Mouse (Mus musculus): ENCODE data around the gene Rpp25. TPM values are rescaled to one million over a fixed set of nuclear protein-coding genes. Genes with fewer than 3 reads are reported as not detected.

Rpp25 gene
- 2.2 and 2.9 TPM in 2 replicates for polyA plus RNA-seq (2015; fragmentation: Nextera tagmentation; extraction: Ambion mirVana)

- no peaks in the 10 kb centered on the region for H3K9me3 ChIP-seq
- WGBS: 1% methylated on average over 46 of the region's 46 CpGs
- ATAC-seq (ENCODE audit: borderline replicate concordance, extremely low read depth, low FRiP score, low TSS enrichment): peak; percentile 78
- peak within 1 kb of the TSS; percentile 84 for H3K4me2 ChIP-seq
- H3K9ac ChIP-seq: peak within 1 kb of the TSS; percentile 2; the same call in 1 of the 2 replicates
- peaks cover 34% of the 10 kb centered on the region for H3K4me1 ChIP-seq
- no peak within 1 kb of the TSS for H3K27ac ChIP-seq
- no peaks in the 10 kb centered on the region for H3K36me3 ChIP-seq
- H3K4me3 ChIP-seq: peak within 1 kb of the TSS; percentile 43
- H3K27me3 ChIP-seq: peaks cover 74% of the 10 kb centered on the region
These were observed at the start of gene Rpp25 for GRCm38 (mm10) chr9:57503622-57504380. TSS of gene Rpp25 (plus strand) at chr9:57504026.

DNA sequence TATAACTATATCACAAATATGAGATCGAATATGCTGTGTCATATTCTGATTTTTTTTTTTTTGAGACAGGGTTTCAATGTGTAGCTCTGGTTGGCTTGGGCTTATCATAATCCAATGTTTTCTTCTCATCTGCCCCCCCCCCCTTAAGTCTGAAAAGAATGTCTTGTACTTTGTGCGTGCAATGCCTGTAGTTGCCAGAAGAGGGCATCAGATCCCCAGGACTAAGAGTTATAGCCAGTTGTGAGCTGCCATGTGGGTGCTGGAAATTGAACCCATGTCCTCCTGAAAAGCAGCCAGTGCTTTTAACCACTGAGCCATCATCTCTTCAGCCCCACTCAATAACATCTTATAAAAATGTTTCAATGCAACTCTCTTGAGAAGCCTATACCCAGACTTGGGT is 44.1 kb upstream of the Rpp25 start:
- Histone ChIP-seq H3K4me1 (no peaks in the 10 kb centered on the region), H3K27me3 (no peaks in the 10 kb centered on the region), H3K36me3 (no peaks in the 10 kb centered on the region)

GRCm38 (mm10) chr9:57462866-57463265 is 41.0 kb upstream of the Rpp25 start:
- peaks cover 7% of the 10 kb centered on the region for H3K27me3 ChIP-seq
- H3K9ac ChIP-seq: no peak overlapping the region
- H3K4me1 ChIP-seq: peaks cover 9% of the 10 kb centered on the region
- no peak overlapping the region for H3K27ac ChIP-seq
- H3K9me3 ChIP-seq: no peaks in the 10 kb centered on the region
- H3K36me3 ChIP-seq: no peaks in the 10 kb centered on the region
- no peak for ATAC-seq (ENCODE audit: borderline replicate concordance, extremely low read depth, low FRiP score, low TSS enrichment)
- H3K4me3 ChIP-seq: no peak overlapping the region
- no peak overlapping the region for H3K4me2 ChIP-seq
- WGBS: 73% methylated on average over 6 of the region's 6 CpGs

More for the DNA sequence above, 44.1 kb upstream of the Rpp25 start:
- H3K27ac ChIP-seq: no peak overlapping the region
- no peaks in the 10 kb centered on the region for H3K9me3 ChIP-seq
- no peak for ATAC-seq (ENCODE audit: borderline replicate concordance, extremely low read depth, low FRiP score, low TSS enrichment)
- no peak overlapping the region for H3K9ac ChIP-seq
- H3K4me2 ChIP-seq: no peak overlapping the region
- H3K4me3 ChIP-seq: no peak overlapping the region
- 91% methylated on average over 2 of the region's 2 CpGs for WGBS

GRCm38 (mm10) chr9:57466101-57466500 is 37.7 kb upstream of the Rpp25 start:
- 34% methylated on average over 3 of the region's 3 CpGs for WGBS

DNA sequence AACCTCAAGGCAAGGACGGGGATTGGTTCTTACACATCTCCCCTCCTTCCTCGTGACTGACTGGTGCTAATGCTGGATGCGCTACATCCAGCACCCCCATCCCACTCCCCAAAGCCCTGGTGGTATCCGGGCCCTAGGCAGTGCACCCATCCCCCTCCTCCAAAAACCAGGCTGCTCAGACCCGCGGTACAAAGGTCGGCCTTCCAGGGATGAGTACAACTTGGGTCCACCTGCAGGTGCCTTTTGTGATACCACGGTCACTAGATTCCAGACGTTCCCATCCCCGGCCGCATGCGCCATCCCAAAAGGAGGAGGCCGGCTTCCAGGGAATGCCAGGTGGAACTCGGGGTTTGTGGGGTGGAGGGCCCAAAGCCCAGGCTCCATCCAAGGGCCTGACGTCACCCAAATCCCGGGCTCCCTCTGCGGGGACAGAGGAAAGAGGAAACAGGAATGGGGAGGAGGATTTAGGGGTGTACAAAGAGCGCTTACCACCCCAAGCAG is 36.5 kb upstream of the Rpp25 start:
- ATAC-seq (ENCODE audit: borderline replicate concordance, extremely low read depth, low FRiP score, low TSS enrichment): peak; percentile 25; the same call in 1 of the 2 replicates
- Histone ChIP-seq H3K9ac (peak overlapping the region; percentile 60), H3K27ac (no peak overlapping the region), H3K27me3 (peaks cover 7% of the 10 kb centered on the region), H3K4me2 (peak overlapping the region; percentile 95), H3K36me3 (no peaks in the 10 kb centered on the region), H3K4me3 (peak overlapping the region; percentile 64), H3K4me1 (peaks cover 9% of the 10 kb centered on the region), H3K9me3 (no peaks in the 10 kb centered on the region)
- WGBS: 1% methylated on average over 18 of the region's 18 CpGs

More at GRCm38 (mm10) chr9:57466101-57466500, 37.7 kb upstream of the Rpp25 start:
- H3K27ac ChIP-seq: no peak overlapping the region
- no peak for ATAC-seq (ENCODE audit: borderline replicate concordance, extremely low read depth, low FRiP score, low TSS enrichment)
- no peak overlapping the region for H3K9ac ChIP-seq
- no peak overlapping the region for H3K4me3 ChIP-seq
- H3K27me3 ChIP-seq: peaks cover 7% of the 10 kb centered on the region
- no peaks in the 10 kb centered on the region for H3K36me3 ChIP-seq
- no peaks in the 10 kb centered on the region for H3K9me3 ChIP-seq
- peaks cover 9% of the 10 kb centered on the region for H3K4me1 ChIP-seq
- no peak overlapping the region for H3K4me2 ChIP-seq

DNA sequence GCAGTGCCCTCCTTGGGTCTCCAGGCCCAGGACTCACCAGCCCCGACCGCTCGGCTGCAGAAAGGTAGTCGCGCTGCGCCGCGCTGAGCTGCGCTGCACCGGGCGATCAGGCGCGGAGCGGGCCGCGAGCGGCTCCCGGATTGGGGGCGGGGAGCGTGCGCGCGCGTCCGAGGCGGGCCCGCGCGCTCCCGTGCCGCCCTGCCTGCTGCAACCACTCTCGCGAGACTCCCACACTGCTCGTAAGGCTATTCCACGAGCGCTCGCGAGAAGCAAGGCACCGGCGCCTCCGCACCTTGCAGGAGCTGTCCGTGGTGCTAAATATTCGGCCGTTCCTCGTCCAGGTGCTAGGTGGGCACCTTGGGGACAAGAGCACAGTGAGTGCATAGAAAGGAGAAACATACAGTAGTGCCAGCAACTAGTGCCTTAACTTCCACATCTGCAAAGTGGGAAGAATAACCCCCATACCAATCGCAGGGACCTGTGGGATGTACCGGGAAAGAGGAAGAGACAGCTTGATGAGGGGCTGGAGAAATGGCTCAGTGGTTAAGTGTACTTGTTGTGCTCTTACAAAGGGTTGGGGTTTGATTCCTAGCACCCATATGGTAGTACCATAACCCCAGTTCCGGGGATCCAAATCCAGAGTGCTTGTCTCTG is 35.8 kb upstream of the Rpp25 start, which contains the start of gene Scamp5:
Scamp5 (minus strand) TSS at position 165 of the 654 bp plus-strand sequence.
- ATAC-seq (ENCODE audit: borderline replicate concordance, extremely low read depth, low FRiP score, low TSS enrichment): peak; percentile 89
- 2% methylated on average over 35 of the region's 48 CpGs for whole genome bisulfite sequencing
- Histone ChIP-seq H3K27ac (no peak within 1 kb of the TSS), H3K36me3 (no peaks in the 10 kb centered on the region), H3K4me3 (peak within 1 kb of the TSS; percentile 64), H3K27me3 (peaks cover 7% of the 10 kb centered on the region), H3K9ac (peak within 1 kb of the TSS; percentile 60), H3K4me2 (peak within 1 kb of the TSS; percentile 95), H3K9me3 (no peaks in the 10 kb centered on the region), H3K4me1 (peaks cover 9% of the 10 kb centered on the region)

DNA sequence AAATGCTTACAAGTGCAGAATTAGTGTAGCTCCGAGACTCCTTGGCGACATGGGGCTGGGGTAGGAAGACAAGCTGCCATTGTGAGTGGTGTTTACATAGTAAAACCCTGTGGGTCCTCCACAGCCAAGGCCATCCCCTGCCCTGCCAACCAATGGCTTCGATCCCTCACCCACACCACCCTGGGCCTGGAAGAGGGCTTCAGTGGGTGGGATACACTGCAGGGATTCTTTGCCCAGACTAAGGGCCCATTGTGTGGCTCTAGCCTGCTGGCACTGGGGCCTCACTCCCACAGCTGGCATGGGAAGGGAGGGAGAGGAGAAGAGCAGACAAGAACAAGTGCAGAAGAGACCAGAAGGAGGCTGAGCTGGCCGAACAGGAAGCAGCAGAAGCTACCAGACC is 34.9 kb upstream of the Rpp25 start:
- ATAC-seq (ENCODE audit: borderline replicate concordance, extremely low read depth, low FRiP score, low TSS enrichment): no peak
- Histone ChIP-seq H3K4me2 (no peak overlapping the region), H3K27me3 (peaks cover 7% of the 10 kb centered on the region), H3K4me1 (peaks cover 9% of the 10 kb centered on the region), H3K36me3 (no peaks in the 10 kb centered on the region), H3K4me3 (no peak overlapping the region), H3K27ac (no peak overlapping the region), H3K9me3 (no peaks in the 10 kb centered on the region), H3K9ac (no peak overlapping the region)
- 54% methylated on average over 4 of the region's 4 CpGs for WGBS

- H3K27me3 ChIP-seq: no peaks in the 10 kb centered on the region
- H3K4me1 ChIP-seq: no peaks in the 10 kb centered on the region
- H3K9ac ChIP-seq: no peak overlapping the region
- H3K4me3 ChIP-seq: no peak overlapping the region
- H3K27ac ChIP-seq: no peak overlapping the region
- ATAC-seq (ENCODE audit: borderline replicate concordance, extremely low read depth, low FRiP score, low TSS enrichment): no peak
- H3K36me3 ChIP-seq: no peaks in the 10 kb centered on the region
- 15% methylated on average over 7 of the region's 7 CpGs for WGBS
- H3K4me2 ChIP-seq: no peak overlapping the region
- H3K9me3 ChIP-seq: no peaks in the 10 kb centered on the region
These were observed 18.1 kb upstream of the Rpp25 start for GRCm38 (mm10) chr9:57485774-57486173.

GRCm38 (mm10) chr9:57487807-57488206 is 16.0 kb upstream of the Rpp25 start:
- H3K27me3 ChIP-seq: no peaks in the 10 kb centered on the region
- H3K9ac ChIP-seq: no peak overlapping the region
- no peak overlapping the region for H3K4me3 ChIP-seq
- no peak for ATAC-seq (ENCODE audit: borderline replicate concordance, extremely low read depth, low FRiP score, low TSS enrichment)
- H3K9me3 ChIP-seq: no peaks in the 10 kb centered on the region
- no peaks in the 10 kb centered on the region for H3K36me3 ChIP-seq
- H3K4me2 ChIP-seq: no peak overlapping the region
- H3K27ac ChIP-seq: no peak overlapping the region
- 62% methylated on average over 7 of the region's 7 CpGs for WGBS
- H3K4me1 ChIP-seq: no peaks in the 10 kb centered on the region

DNA sequence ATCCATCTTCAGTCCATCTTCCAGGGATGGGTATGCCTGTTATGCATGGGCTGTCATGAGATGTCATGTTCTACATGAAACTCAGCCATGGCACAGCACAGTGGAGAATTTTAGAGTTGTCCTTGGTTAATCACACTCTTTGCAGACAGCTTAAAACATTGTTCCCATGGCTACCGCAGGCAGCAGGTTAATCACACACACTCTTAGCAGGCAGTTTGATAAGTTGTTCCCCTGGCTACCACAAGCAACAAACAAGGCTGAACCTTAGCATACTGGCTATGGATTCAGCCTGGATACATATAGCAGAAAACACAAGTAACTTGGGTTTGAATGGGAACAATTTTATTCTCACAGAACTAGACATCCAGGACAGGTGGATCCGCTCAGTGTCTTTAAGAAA is 10.3 kb upstream of the Rpp25 start:
- Histone ChIP-seq H3K27me3 (no peaks in the 10 kb centered on the region), H3K27ac (no peak overlapping the region), H3K4me2 (no peak overlapping the region), H3K9ac (no peak overlapping the region), H3K4me3 (no peak overlapping the region), H3K9me3 (no peaks in the 10 kb centered on the region), H3K36me3 (no peaks in the 10 kb centered on the region), H3K4me1 (no peaks in the 10 kb centered on the region)
- 84% methylated on average over 2 of the region's 2 CpGs for WGBS
- no peak for ATAC-seq (ENCODE audit: borderline replicate concordance, extremely low read depth, low FRiP score, low TSS enrichment)

- Histone ChIP-seq H3K4me2 (no peak overlapping the region), H3K4me1 (no peaks in the 10 kb centered on the region), H3K27ac (no peak overlapping the region), H3K4me3 (no peak overlapping the region), H3K9ac (no peak overlapping the region), H3K27me3 (peaks cover 6% of the 10 kb centered on the region), H3K9me3 (no peaks in the 10 kb centered on the region), H3K36me3 (no peaks in the 10 kb centered on the region)
- ATAC-seq (ENCODE audit: borderline replicate concordance, extremely low read depth, low FRiP score, low TSS enrichment): no peak
These were observed 8.9 kb upstream of the Rpp25 start for GRCm38 (mm10) chr9:57494970-57495369.

GRCm38 (mm10) chr9:57497236-57497635 is 6.6 kb upstream of the Rpp25 start:
- no peaks in the 10 kb centered on the region for H3K36me3 ChIP-seq
- no peak overlapping the region for H3K27ac ChIP-seq
- no peaks in the 10 kb centered on the region for H3K9me3 ChIP-seq
- 36% methylated on average over 5 of the region's 5 CpGs for WGBS
- H3K27me3 ChIP-seq: peaks cover 29% of the 10 kb centered on the region
- peaks cover 6% of the 10 kb centered on the region; the same call in 1 of the 2 replicates for H3K4me1 ChIP-seq
- H3K4me2 ChIP-seq: no peak overlapping the region
- ATAC-seq (ENCODE audit: borderline replicate concordance, extremely low read depth, low FRiP score, low TSS enrichment): no peak
- no peak overlapping the region for H3K9ac ChIP-seq
- H3K4me3 ChIP-seq: no peak overlapping the region
